ENCODE assay signal across 30 mouse cellular contexts in the genomic region with DNA sequence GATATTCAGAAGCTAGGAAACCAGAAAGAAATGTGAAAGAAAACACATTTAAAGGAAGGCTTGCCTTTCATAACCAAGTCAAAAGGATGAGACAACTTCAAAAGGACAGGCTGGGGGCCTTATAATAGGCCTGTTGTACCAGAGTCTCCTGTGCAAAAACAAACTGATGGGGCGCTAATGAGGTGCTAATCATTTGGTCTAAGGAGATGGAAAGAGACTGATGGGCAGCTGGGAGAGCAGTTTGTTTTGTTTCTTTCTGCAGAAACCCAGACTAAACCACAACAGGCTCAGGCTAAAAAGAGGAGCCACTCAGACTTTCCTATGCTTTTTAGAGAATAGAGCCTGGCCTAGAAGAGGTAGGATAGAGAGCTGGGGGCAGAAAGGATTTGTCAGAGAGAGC.
A peak's percentile ranks its signal among the peaks of the same experiment; 100 is the strongest.
DNase-seq lines count a peak whose midpoint lies in the region; ATAC-seq and TF ChIP-seq lines count a peak whose summit lies in the region.
"Had no signal": no experiment of that assay in that cellular context is flagged by ENCODE, and none has a peak within 500 bp of the region (broad histone marks: within the 10 kb centered on the region; RNA-seq: fewer than 3 reads in every experiment).

No protein-coding gene starts in this region.

- ATAC-seq in forebrain, embryonic 14.5 days, result peak; percentile 54; the same call in 1 of the 2 replicates
- ATAC-seq in forebrain, embryonic 11.5 days (replicated peaks; ENCODE audit: low FRiP score), result no peak
- ATAC-seq: CD4-positive, CD25-positive, alpha-beta regulatory T cell, adult 4 months; inflammation-experienced regulatory T-cells, adult 6 months; midbrain, embryonic 16.5 days had no signal

- TF ChIP-seq POLR2A in lung, adult 2 months (IDR thresholded peaks at IDR 0.05; ENCODE audit: borderline replicate concordance, extremely low read depth, low read depth, low read length), result no peak

- TF ChIP-seq CTCF in lung, adult 2 months (IDR thresholded peaks at IDR 0.05; ENCODE audit: insufficient read depth, low read length), result no peak

- 26% methylated on average over 1 of the region's 1 CpGs for WGBS in forebrain, embryonic 14.5 days
- 3% methylated on average over 1 of the region's 1 CpGs for WGBS in forebrain, embryonic 11.5 days
- 10% methylated on average over 1 of the region's 1 CpGs for WGBS in lung, adult 2 months

- H3K4me2 ChIP-seq in forebrain, embryonic 14.5 days (ENCODE audit: low read length), result no peak overlapping the region
- no peak overlapping the region for H3K4me2 ChIP-seq in forebrain, embryonic 11.5 days (ENCODE audit: low read depth, low read length, severe bottlenecking)
- H3K4me2 ChIP-seq: embryonic facial prominence, embryonic 15.5 days; heart, embryonic 15.5 days; hindbrain, embryonic 13.5 days; kidney, embryonic 15.5 days; limb, embryonic 13.5 days; liver, embryonic 11.5 days; midbrain, embryonic 11.5 days; neural tube, embryonic 12.5 days had no signal

- H3K9ac ChIP-seq in forebrain, embryonic 14.5 days (ENCODE audit: low read length), result no peak overlapping the region
- no peak overlapping the region for H3K9ac ChIP-seq in forebrain, embryonic 11.5 days (ENCODE audit: low read length)
- H3K9ac ChIP-seq: embryonic facial prominence, embryonic 15.5 days; heart, embryonic 15.5 days; hindbrain, embryonic 13.5 days; kidney, embryonic 15.5 days; limb, embryonic 13.5 days; neural tube, embryonic 12.5 days had no signal

- no peaks in the 10 kb centered on the region; the same call in 1 of the 2 replicates for H3K4me1 ChIP-seq in forebrain, embryonic 14.5 days (ENCODE audit: control insufficient read depth, insufficient read depth, low read length)
- H3K4me1 ChIP-seq in forebrain, embryonic 11.5 days (replicated peaks; ENCODE audit: control insufficient read depth, insufficient read depth, low read length), result no peaks in the 10 kb centered on the region
- no peaks in the 10 kb centered on the region for H3K4me1 ChIP-seq in lung, adult 2 months (ENCODE audit: control insufficient read depth, insufficient read depth, low read length)
- H3K4me1 ChIP-seq: embryonic facial prominence, embryonic 10.5 days; embryonic facial prominence, embryonic 15.5 days; heart, embryonic 10.5 days; heart, embryonic 15.5 days; hindbrain, embryonic 13.5 days; limb, embryonic 13.5 days had no signal

- DNase-seq in forebrain, embryonic 14.5 days (ENCODE audit: low spot score), result peak; percentile 49
- no peak for DNase-seq in forebrain, embryonic 11.5 days (ENCODE audit: low spot score)
- DNase-seq in lung, postnatal 14 days, result peak; percentile 7
- DNase-seq in lung, adult 2 months, result no peak
- peak; percentile 12 for DNase-seq in ZHBTc4 (ENCODE audit: low read depth, low spot score)
- DNase-seq in cerebellum, postnatal 36 days, result no peak
- DNase-seq in natural killer cell, adult 2 months (ENCODE audit: low spot score in 2 of 2), result no peak
- DNase-seq: adrenal gland, postnatal 10 days; cerebellum, adult 11 months; cerebellum, adult 9-11 months; gastrocnemius, postnatal 25 days; heart, adult 11 months; heart, postnatal 4 days; kidney, adult 11 months; kidney, postnatal 25 days; thymus, adult 2 months; thymus, postnatal 36 days had no signal

- no peak overlapping the region for H3K27ac ChIP-seq in forebrain, embryonic 14.5 days (ENCODE audit: low read depth, low read length)
- H3K27ac ChIP-seq in forebrain, embryonic 11.5 days (ENCODE audit: low read depth, low read length), result no peak overlapping the region
- H3K27ac ChIP-seq: embryonic facial prominence, embryonic 10.5 days; embryonic facial prominence, embryonic 15.5 days; heart, embryonic 10.5 days; heart, embryonic 15.5 days; hindbrain, embryonic 13.5 days; kidney, embryonic 15.5 days; limb, embryonic 13.5 days; neural tube, embryonic 12.5 days had no signal

- no peaks in the 10 kb centered on the region for H3K9me3 ChIP-seq in forebrain, embryonic 14.5 days (replicated peaks; ENCODE audit: control insufficient read depth, low read length)
- H3K9me3 ChIP-seq in forebrain, embryonic 11.5 days (ENCODE audit: control insufficient read depth, low read length), result no peaks in the 10 kb centered on the region
- H3K9me3 ChIP-seq: embryonic facial prominence, embryonic 10.5 days; embryonic facial prominence, embryonic 15.5 days; heart, embryonic 10.5 days; heart, embryonic 15.5 days; hindbrain, embryonic 13.5 days; kidney, embryonic 15.5 days; limb, embryonic 13.5 days; neural tube, embryonic 12.5 days had no signal

- H3K4me3 ChIP-seq in forebrain, embryonic 14.5 days (ENCODE audit: low read depth, low read length), result no peak overlapping the region
- H3K4me3 ChIP-seq in forebrain, embryonic 11.5 days (ENCODE audit: low read depth, low read length), result no peak overlapping the region
- no peak overlapping the region for H3K4me3 ChIP-seq in lung, adult 2 months (replicated peaks; ENCODE audit: extremely low read depth, low read depth, low read length)
- H3K4me3 ChIP-seq: embryonic facial prominence, embryonic 10.5 days; embryonic facial prominence, embryonic 15.5 days; heart, embryonic 10.5 days; heart, embryonic 15.5 days; hindbrain, embryonic 13.5 days; kidney, embryonic 15.5 days; limb, embryonic 13.5 days; neural tube, embryonic 12.5 days had no signal

- H3K36me3 ChIP-seq in forebrain, embryonic 14.5 days (ENCODE audit: control insufficient read depth, insufficient read depth, low read length), result no peaks in the 10 kb centered on the region
- H3K36me3 ChIP-seq in forebrain, embryonic 11.5 days (ENCODE audit: control insufficient read depth, insufficient read depth, low read length), result no peaks in the 10 kb centered on the region
- H3K36me3 ChIP-seq: embryonic facial prominence, embryonic 10.5 days; embryonic facial prominence, embryonic 15.5 days; heart, embryonic 10.5 days; heart, embryonic 15.5 days; kidney, embryonic 15.5 days; limb, embryonic 13.5 days; neural tube, embryonic 12.5 days had no signal

- no peaks in the 10 kb centered on the region for H3K27me3 ChIP-seq in forebrain, embryonic 14.5 days (replicated peaks; ENCODE audit: control insufficient read depth, insufficient read depth, low read length)
- H3K27me3 ChIP-seq in forebrain, embryonic 11.5 days (ENCODE audit: control insufficient read depth, insufficient read depth, low read length), result no peaks in the 10 kb centered on the region
- H3K27me3 ChIP-seq: embryonic facial prominence, embryonic 15.5 days; heart, embryonic 15.5 days; hindbrain, embryonic 13.5 days; kidney, embryonic 15.5 days; limb, embryonic 13.5 days; neural tube, embryonic 12.5 days had no signal

Comparison
In these comparisons a context has a peak if more than half of its experiments do, and no peak if none do; other contexts are left out.
1. DNase-seq: peak in forebrain, embryonic 14.5 days (single experiment), lung, postnatal 14 days (single experiment) and ZHBTc4 (single experiment); none in forebrain, embryonic 11.5 days (single experiment), lung, adult 2 months (single experiment), cerebellum, postnatal 36 days (0 of 2) and natural killer cell, adult 2 months (0 of 2).